Mouse (Mus musculus) myocyte (in vitro differentiated cells): ENCODE data around the gene Pcdh9.

Experiments used
- MYOG ChIP-seq, 3 experiments: IDR thresholded peaks; one replicate each; pipeline ENCODE4 v1.6.1; 2011; ENCODE audit warnings: control low read depth in 2 of 3, low read depth in 2 of 3, mild to moderate bottlenecking in 2 of 3; ENCODE audit not compliant: insufficient read length in 2 of 3, control insufficient read depth in 1 of 3, insufficient read depth in 1 of 3
- POLR2A ChIP-seq: IDR thresholded peaks from one replicate; pipeline ENCODE4 v1.6.1; 2011; ENCODE audit warnings: low read depth, mild to moderate bottlenecking, control low read depth, moderate library complexity; ENCODE audit not compliant: insufficient read length
- REST ChIP-seq: IDR thresholded peaks from one replicate; pipeline ENCODE4 v1.6.1; 2011; ENCODE audit warnings: mild to moderate bottlenecking, control low read depth, moderate library complexity; ENCODE audit not compliant: insufficient read depth, insufficient read length

- TF ChIP-seq POLR2A (no peak), REST (no peak), MYOG (IDR thresholded peaks at IDR 0.05; ENCODE audit: control insufficient read depth in 1 of 3, insufficient read depth in 1 of 3, insufficient read length in 2 of 3, low read depth in 2 of 3) (no peak)
Measured at GRCm38 (mm10) chr14:93317393-93317792, 573.1 kb downstream of the Pcdh9 start.
